Mouse (Mus musculus) brain, embryonic 14.5 days (tissue): ENCODE results near the gene Tepsin.

Experiments
- CTCF ChIP-seq: fragments of 200-500 bp; IDR thresholded peaks from 2 replicates; pipeline ENCODE4 v1.5.1; 2012; ENCODE audit warnings: inconsistent platforms, mild to moderate bottlenecking, moderate library complexity, borderline replicate concordance; ENCODE audit not compliant: insufficient read depth, insufficient read length; ENCODE audit errors: extremely low read depth
- POLR2A ChIP-seq: fragments of 200-500 bp; IDR thresholded peaks from 2 replicates; pipeline ENCODE4 v1.6.1; 2012; ENCODE audit warnings: mild to moderate bottlenecking, inconsistent platforms, borderline replicate concordance; ENCODE audit not compliant: poor library complexity, insufficient read depth, insufficient read length, severe bottlenecking; ENCODE audit errors: extremely low read depth

DNA sequence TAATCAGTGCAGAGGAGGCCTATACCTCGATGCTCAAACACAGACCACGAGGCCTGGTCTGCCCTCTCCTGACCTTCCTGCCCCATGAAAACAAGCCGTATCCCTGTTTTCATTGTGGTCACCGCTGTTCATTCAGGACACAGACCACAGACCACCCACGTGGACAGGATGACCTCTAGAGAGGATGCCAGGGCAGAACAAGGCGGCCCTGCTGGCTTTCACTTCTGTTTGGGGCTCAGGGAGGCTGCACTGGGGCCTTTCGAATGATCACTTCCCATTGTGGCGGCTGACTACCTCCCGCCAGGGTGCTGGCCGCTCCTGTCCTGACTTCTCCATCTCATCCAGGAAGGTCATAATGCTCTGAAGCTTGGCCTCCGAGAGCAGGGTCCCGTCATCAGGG lies 27.5 kb downstream of the Tepsin start:
- TF ChIP-seq CTCF, result no peak
- TF ChIP-seq POLR2A, result no peak
